Mouse (Mus musculus): ENCODE measurements around the gene Scyl2.

DNA sequence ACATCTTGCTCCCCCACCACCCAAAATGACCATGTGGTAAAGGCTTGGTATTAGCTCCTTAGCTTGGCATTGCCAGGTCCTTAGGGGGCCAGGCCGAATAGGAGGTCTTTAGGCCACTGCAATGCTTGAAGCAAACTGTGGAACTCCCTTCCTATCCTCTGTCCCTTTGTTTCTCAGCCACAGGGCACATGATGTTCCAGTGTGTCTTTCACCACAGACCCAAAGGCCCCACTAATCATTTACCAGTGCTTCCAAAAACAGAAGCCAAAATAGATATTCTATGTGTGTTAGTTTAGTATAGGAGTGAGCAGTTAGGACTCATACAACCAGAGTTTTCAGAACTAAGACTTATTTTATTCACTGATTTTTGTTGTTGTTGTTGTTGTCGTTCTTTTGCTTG lies 59.4 kb downstream of the Scyl2 start:
- no peak for TF ChIP-seq GATA1 (IDR thresholded peaks at IDR 0.05; ENCODE audit: low read length)
- no peak for TF ChIP-seq TAL1 (IDR thresholded peaks at IDR 0.05; ENCODE audit: low read length)
